Mouse (Mus musculus) hindbrain, embryonic 14.5 days (tissue): ENCODE results near the gene Dhx16. TPM values are rescaled to one million over a fixed set of nuclear protein-coding genes. Genes with fewer than 3 reads are reported as not detected.

Experiments used
- ATAC-seq: fragments of 200-750 bp; cut with Nextera tagmentation; 2 replicates; pipeline ENCODE4 v1.8.0; 2017; ENCODE audit warnings: moderate number of reproducible peaks, mild to moderate bottlenecking, moderate TSS enrichment, moderate library complexity; ENCODE audit not compliant: low FRiP score
- DNase-seq: peaks from one replicate; pipeline ENCODE4 v3.0.0-alpha.2; 2015; ENCODE audit warnings: low spot score
- H3K27ac ChIP-seq: fragments of 300-500 bp; sonication (generic); 2 replicates; pipeline ENCODE4 v1.5.1; 2014; ENCODE audit warnings: mild to moderate bottlenecking, moderate library complexity
- H3K27me3 ChIP-seq: fragments of 300-500 bp; sonication (generic); 2 replicates; pipeline ENCODE4 v1.6.1; 2014; ENCODE audit warnings: mild to moderate bottlenecking, low read length, mixed read lengths; ENCODE audit not compliant: control insufficient read depth, insufficient read depth
- H3K36me3 ChIP-seq: fragments of 300-500 bp; sonication (generic); replicated peaks from 2 replicates; pipeline ENCODE4 v1.6.1; 2014; ENCODE audit not compliant: control insufficient read depth, insufficient read depth
- H3K4me1 ChIP-seq: fragments of 300-500 bp; sonication (generic); replicated peaks from 2 replicates; pipeline ENCODE4 v1.6.1; 2014; ENCODE audit warnings: antibody characterized with exemption, low read length, mixed read lengths; ENCODE audit not compliant: control insufficient read depth, insufficient read depth
- H3K4me2 ChIP-seq: fragments of 300-500 bp; sonication (generic); replicated peaks from 2 replicates; pipeline ENCODE4 v1.6.1; 2014; ENCODE audit warnings: mild to moderate bottlenecking, moderate library complexity
- H3K4me3 ChIP-seq: fragments of 300-500 bp; sonication (generic); replicated peaks from 2 replicates; pipeline ENCODE4 v1.5.1; 2014; ENCODE audit warnings: mild to moderate bottlenecking, low read length
- H3K9ac ChIP-seq: fragments of 300-500 bp; sonication (generic); 2 replicates; pipeline ENCODE4 v1.6.1; 2014
- H3K9me3 ChIP-seq: fragments of 300-500 bp; sonication (generic); 2 replicates; pipeline ENCODE4 v1.6.1; 2016; ENCODE audit warnings: low read length; ENCODE audit not compliant: control insufficient read depth
- WGBS: fragments of 180-500 bp; shearing (Covaris S2); extraction: QIAGEN DNeasy Blood & Tissue Kit; methylation state at CpG from one replicate; pipeline ENCODE4 v1.1.7; 2014; 5-methylcytosine and 5-hydroxymethylcytosine counted together
- polyA plus RNA-seq: library from polyadenylated mRNA; unstranded; fragments of >200 nt; fragmentation: Nextera tagmentation; extraction: Ambion mirVana; gene quantifications from 2 replicates; pipeline ENCODE4 v1.2.1, GENCODE M21; 2014

Gene Dhx16
- polyA plus RNA-seq, 1 experiment from 2014 or later, result 25.8 TPM

DNA sequence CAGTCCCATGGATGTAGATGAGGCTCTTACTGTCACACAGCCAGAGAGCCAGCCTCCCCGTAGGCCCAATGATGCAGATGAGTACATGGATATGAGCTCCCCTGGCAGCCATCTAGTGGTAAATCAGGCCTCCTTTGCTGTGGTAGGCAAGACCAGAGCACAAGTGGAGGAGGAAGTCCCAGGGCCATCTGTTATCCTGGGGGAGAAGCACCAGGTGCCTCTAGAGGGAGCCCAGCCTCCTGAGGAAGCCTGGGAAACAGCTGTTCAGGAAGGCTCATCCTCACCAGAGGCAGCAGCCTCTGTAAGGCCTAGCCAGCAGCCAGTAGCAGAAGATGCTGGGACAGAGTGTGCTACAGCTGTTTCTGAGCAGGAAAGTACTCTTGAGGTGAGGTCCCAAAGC is 31.5 kb upstream of the Dhx16 start:
- no peaks in the 10 kb centered on the region for H3K9me3 ChIP-seq
- no peak overlapping the region for H3K9ac ChIP-seq
- H3K27me3 ChIP-seq, result no peaks in the 10 kb centered on the region
- no peaks in the 10 kb centered on the region for H3K4me1 ChIP-seq
- WGBS, result 63% methylated on average over 1 of the region's 1 CpGs
- H3K27ac ChIP-seq, result no peak overlapping the region
- no peak for DNase-seq
- no peak overlapping the region for H3K4me2 ChIP-seq
- no peak overlapping the region for H3K4me3 ChIP-seq
- H3K36me3 ChIP-seq, result peaks cover 82% of the 10 kb centered on the region
- ATAC-seq, result no peak

DNA sequence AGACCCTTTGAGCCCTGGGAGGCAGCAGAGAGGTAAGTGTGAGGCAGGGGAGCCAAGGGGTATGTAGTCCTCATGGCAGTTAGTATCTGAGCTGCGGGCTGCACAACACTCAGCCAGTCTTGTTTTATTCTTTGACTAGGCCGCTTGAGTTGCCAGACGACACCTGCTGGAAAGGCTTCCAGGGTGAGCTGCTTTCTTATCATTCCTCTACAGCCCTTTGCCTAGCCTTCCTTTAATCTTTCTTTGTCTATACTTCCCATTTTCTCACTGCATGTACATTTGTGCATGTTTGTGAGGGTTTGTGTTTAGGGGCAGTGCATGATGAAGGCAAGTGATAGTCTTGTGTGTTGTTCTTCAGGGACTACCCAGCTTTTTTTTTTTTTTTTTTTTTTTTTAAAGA is 28.6 kb upstream of the Dhx16 start:
- Histone ChIP-seq H3K4me2 (no peak overlapping the region), H3K27me3 (no peaks in the 10 kb centered on the region), H3K36me3 (peaks cover 81% of the 10 kb centered on the region), H3K9me3 (no peaks in the 10 kb centered on the region), H3K27ac (no peak overlapping the region), H3K4me3 (no peak overlapping the region), H3K9ac (no peak overlapping the region), H3K4me1 (no peaks in the 10 kb centered on the region)
- DNase-seq (no peak), ATAC-seq (no peak)
- WGBS, result 91% methylated on average over 3 of the region's 3 CpGs

DNA sequence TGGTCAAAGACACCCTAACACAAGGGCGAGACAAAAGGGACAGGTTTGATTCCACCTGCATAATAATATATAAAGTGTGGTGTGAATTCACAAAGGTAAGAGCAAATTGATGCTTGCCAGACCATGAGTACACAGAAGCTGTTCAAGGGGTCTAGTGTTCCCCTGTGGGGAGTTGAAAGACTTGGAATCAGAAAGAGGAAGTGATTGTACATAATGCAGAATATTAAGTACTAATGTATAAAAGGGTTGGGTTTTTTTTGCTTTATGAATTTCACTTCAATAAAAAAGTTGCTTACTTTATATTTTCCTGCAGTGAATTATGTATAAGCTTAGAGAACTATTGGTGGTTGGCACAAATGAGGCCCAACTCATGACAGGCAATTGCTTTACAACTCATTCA is 20.2 kb upstream of the Dhx16 start:
- no peak overlapping the region for H3K27ac ChIP-seq
- H3K36me3 ChIP-seq, result peaks cover 28% of the 10 kb centered on the region
- ATAC-seq, result no peak
- no peaks in the 10 kb centered on the region for H3K27me3 ChIP-seq
- H3K4me2 ChIP-seq, result no peak overlapping the region
- 83% methylated on average over 1 of the region's 1 CpGs for WGBS
- no peak overlapping the region for H3K9ac ChIP-seq
- H3K4me3 ChIP-seq, result no peak overlapping the region
- no peaks in the 10 kb centered on the region for H3K9me3 ChIP-seq
- DNase-seq, result no peak
- peaks cover 10% of the 10 kb centered on the region for H3K4me1 ChIP-seq

DNA sequence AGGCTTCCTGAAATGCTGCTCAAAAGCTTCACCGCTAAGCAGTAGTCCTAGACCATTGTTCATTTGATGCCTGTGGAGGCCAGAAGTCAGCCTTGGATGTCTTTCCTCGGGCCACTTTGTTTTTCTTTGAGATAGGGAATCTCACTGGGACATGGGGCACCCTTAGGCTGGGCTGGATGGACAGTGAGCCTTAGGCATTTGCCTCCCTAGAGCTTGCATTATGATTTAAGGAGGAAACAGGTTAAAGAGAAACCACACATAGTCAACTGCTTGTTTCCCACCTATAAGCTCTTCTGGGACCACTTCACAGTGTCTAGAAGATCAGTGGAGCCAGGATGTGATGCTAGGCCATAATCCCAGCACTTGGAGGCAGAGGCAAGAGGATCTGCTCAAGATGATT is 19.8 kb upstream of the Dhx16 start:
- H3K9ac ChIP-seq, result no peak overlapping the region
- ATAC-seq (no peak), DNase-seq (no peak)
- H3K4me2 ChIP-seq, result no peak overlapping the region
- H3K27ac ChIP-seq, result no peak overlapping the region
- H3K4me1 ChIP-seq, result peaks cover 15% of the 10 kb centered on the region
- H3K4me3 ChIP-seq, result no peak overlapping the region
- H3K9me3 ChIP-seq, result no peaks in the 10 kb centered on the region
- 69% methylated on average over 2 of the region's 2 CpGs for WGBS
- H3K27me3 ChIP-seq, result no peaks in the 10 kb centered on the region
- peaks cover 28% of the 10 kb centered on the region for H3K36me3 ChIP-seq

DNA sequence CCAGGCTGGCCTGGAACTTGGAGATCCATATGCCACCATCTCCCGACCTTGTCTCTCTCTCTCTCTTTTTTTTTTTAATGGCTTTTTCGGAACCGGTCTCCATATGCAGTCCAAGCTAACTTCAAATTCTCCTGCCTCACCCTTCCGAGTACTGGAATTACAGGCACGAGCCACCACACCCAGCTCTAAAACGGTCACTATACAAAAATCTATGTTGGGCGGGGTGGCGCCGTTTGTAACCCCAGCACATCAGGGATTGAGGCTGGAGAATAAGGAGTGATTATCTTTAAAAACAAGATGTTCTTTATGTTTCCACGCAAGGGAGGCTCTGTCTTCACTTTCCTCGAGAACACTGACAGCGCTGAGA is 18.8 kb upstream of the Dhx16 start:
- DNase-seq, result no peak

DNA sequence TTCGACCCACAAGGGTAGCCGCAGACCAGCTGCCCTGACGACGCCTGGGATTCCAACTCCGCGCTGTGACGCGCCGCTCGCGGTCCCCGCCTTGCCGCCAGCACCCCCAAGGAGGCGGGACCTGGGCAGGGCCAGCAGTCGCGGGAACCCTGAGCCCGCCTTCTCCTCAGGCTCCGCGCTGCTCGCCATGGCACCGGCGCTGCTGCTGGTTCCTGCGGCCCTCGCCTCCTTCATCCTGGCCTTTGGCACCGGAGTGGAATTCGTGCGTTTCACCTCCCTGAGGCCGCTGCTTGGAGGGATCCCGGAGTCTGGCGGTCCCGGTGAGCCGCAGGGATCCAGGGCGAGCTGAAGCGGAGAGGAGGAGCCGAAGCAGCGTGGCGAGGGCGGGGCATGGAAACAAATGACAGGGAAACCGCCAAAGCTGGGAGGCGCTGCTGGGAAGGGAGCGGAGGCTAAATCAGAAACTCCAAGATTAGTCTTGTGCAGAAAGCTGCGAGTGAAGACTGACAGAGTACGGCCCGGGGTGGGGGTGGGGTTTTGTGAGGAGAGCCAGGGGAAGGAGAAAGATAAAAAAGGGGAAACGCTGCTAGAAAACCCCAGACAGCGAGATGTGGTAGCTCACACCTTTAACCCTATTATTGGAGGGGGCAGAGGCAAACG is 18.3 kb upstream of the Dhx16 start, which contains the start of gene Nrm:
Gene Nrm, plus strand, starts transcription at position 121 of the 660 bp plus-strand sequence.
- H3K27ac ChIP-seq, result peak within 1 kb of the TSS; percentile 96
- peaks cover 20% of the 10 kb centered on the region for H3K4me1 ChIP-seq
- DNase-seq, result peak; percentile 84
- H3K4me2 ChIP-seq, result peak within 1 kb of the TSS; percentile 55
- peak within 1 kb of the TSS; percentile 82 for H3K9ac ChIP-seq
- H3K4me3 ChIP-seq, result peak within 1 kb of the TSS; percentile 72
- no peaks in the 10 kb centered on the region for H3K9me3 ChIP-seq
- ATAC-seq, result peak; percentile 89
- H3K27me3 ChIP-seq, result no peaks in the 10 kb centered on the region
- H3K36me3 ChIP-seq, result peaks cover 25% of the 10 kb centered on the region
- WGBS, result under 1% methylated on average over 47 of the region's 47 CpGs

More for the DNA sequence above, 18.8 kb upstream of the Dhx16 start:
- Histone ChIP-seq H3K4me2 (peak overlapping the region; percentile 55), H3K4me1 (peaks cover 20% of the 10 kb centered on the region), H3K27ac (peak overlapping the region; percentile 96), H3K36me3 (peaks cover 25% of the 10 kb centered on the region), H3K9me3 (no peaks in the 10 kb centered on the region), H3K4me3 (peak overlapping the region; percentile 72), H3K9ac (peak overlapping the region; percentile 82), H3K27me3 (no peaks in the 10 kb centered on the region)
- peak; percentile 9; the same call in 1 of the 2 replicates for ATAC-seq
- 8% methylated on average over 12 of the region's 12 CpGs for WGBS

DNA sequence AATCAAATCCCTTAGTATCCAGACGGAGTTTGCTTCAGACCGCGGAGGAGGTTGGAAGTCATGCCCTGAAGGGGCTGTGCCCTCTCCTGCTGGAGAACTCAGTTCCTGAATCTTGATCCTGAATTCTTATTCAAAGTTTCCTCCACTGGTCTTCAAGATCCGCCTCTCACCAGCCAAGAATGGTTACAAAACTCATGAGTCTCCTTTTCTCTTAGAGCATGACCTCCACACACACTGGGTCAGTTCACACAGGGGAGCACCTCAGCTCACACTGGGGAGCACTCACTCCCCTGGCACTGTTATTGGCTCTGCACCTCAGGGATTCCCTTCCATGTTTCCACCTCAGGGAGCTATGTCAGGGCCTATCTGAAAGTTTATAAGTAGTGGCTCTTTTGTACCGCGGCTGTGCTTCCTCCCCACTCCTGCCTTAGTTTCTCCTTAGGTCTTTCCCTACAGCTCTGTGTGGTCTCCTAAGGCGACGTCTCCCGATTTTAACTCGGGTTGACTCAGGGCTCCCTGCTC is 14.7 kb upstream of the Dhx16 start:
- peak overlapping the region; percentile 75 for H3K4me3 ChIP-seq
- H3K36me3 ChIP-seq, result 0 out of 2 replicates have a peak, but pooled peaks cover 7% of the 10 kb centered on the region
- no peaks in the 10 kb centered on the region for H3K9me3 ChIP-seq
- H3K4me1 ChIP-seq, result peaks cover 47% of the 10 kb centered on the region
- 23% methylated on average over 10 of the region's 10 CpGs for WGBS
- no peak for DNase-seq
- peak overlapping the region; percentile 95 for H3K9ac ChIP-seq
- peak overlapping the region; percentile 99 for H3K4me2 ChIP-seq
- no peak for ATAC-seq
- peak overlapping the region; percentile 98 for H3K27ac ChIP-seq
- H3K27me3 ChIP-seq, result no peaks in the 10 kb centered on the region

DNA sequence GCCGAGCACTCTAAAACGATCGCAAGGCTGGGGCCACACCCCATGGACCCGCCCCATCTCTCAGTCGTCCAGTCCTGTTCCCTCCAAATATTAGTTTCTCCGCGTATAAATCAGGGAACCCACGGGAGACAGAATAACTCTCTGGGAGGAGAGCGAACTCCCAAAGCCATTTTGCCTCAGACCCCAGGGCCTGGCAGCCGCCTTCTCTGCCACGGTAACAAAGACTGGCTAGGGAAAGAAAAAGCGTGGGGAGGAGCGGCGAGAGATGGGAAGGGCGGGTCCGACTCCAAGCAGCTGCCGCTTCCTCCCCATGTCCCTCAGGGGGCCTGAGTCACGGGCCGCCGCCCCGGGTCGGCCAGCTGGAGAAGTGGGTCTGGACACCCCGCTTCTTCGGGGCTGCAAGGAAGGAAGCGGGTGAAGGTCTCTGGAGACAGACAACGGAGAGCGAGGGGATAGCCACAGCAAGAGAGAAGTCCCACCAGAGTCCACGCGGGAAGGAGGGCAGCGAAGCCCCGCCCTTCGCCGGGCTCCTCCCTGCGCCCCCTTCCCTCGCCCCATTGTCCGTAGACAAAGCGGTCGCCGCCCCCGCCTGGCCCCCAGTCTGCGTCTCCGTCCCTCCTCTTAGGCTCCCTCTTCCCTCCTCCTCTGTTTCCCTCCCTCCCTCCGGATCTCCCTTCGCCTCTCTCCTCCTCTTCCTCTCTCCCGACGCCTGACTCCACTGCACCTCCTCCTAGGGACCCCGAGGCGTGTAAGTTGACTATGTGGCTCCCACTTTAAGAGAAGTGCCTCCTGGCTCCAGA is 13.9 kb upstream of the Dhx16 start, which contains the start of gene Ppp1r18:
Gene Ppp1r18, plus strand, starts transcription at position 113 of the 800 bp plus-strand sequence.
- Histone ChIP-seq H3K4me2 (peak within 1 kb of the TSS; percentile 99), H3K27ac (peak within 1 kb of the TSS; percentile 98), H3K9ac (peak within 1 kb of the TSS; percentile 95), H3K4me1 (peaks cover 52% of the 10 kb centered on the region), H3K27me3 (no peaks in the 10 kb centered on the region), H3K36me3 (0 out of 2 replicates have a peak, but pooled peaks cover 7% of the 10 kb centered on the region), H3K4me3 (peak within 1 kb of the TSS; percentile 75), H3K9me3 (no peaks in the 10 kb centered on the region)
- ATAC-seq, result peak; percentile 76
- under 1% methylated on average over 46 of the region's 48 CpGs for WGBS
- DNase-seq, result peak; percentile 74

DNA sequence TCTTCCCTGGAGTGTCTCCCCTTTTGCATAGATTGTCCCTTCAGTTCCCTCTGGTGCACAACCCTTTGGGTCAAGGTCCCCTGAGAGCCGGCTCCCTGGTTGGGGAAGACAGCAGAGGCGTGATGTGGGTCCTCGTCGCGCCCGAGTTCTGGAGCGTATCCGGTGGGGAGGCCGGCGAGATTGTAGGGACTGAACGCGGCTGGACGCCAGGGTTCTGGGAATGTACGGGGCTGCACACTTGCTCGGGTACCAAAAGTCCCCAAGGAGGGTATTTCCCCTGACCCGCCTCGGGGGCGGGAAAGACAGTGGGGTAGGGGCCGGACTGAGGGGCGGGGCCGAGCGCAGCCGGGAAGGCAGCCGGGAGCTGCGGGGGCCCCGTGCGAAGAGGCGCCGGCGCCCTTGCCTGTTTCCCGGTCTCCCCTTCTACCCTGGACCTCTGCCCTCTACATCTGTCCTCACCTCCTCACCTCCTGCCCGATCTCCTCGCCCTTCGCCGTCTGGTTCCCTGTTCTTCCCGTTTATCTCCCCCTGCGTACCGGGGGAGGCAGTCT is 13.3 kb upstream of the Dhx16 start:
- Histone ChIP-seq H3K4me1 (peaks cover 57% of the 10 kb centered on the region), H3K9me3 (no peaks in the 10 kb centered on the region), H3K27ac (peak overlapping the region; percentile 98), H3K4me3 (peak overlapping the region; percentile 75), H3K9ac (peak overlapping the region; percentile 95), H3K4me2 (peak overlapping the region; percentile 99), H3K36me3 (peaks cover 7% of the 10 kb centered on the region; the same call in 1 of the 2 replicates), H3K27me3 (no peaks in the 10 kb centered on the region)
- WGBS, result 0% methylated on average over 33 of the region's 38 CpGs
- DNase-seq (peak; percentile 46), ATAC-seq (peak; percentile 28; the same call in 1 of the 2 replicates)
